Mouse (Mus musculus): ENCODE results near the gene Islr.

Islr gene

GRCm38 (mm10) chr9:58220218-58220903 is 16.3 kb upstream of the Islr start:
- peak; percentile 48 to 56 for DNase-seq

GRCm38 (mm10) chr9:58218539-58218938 is 14.4 kb upstream of the Islr start:
- no peak for DNase-seq

GRCm38 (mm10) chr9:58216402-58216801 is 12.3 kb upstream of the Islr start:
- DNase-seq = peak; percentile 61 to 75

GRCm38 (mm10) chr9:58214519-58215180 is 10.5 kb upstream of the Islr start:
- peak in 1 of 2 experiments; percentile 69 for DNase-seq

GRCm38 (mm10) chr9:58213865-58214264 is 9.8 kb upstream of the Islr start:
- peak in 1 of 2 experiments; percentile 58 for DNase-seq

- DNase-seq = no peak
Measured at GRCm38 (mm10) chr9:58213377-58213776, 9.3 kb upstream of the Islr start.

GRCm38 (mm10) chr9:58210304-58210627 is 6.2 kb upstream of the Islr start:
- no peak for DNase-seq

GRCm38 (mm10) chr9:58209462-58210303 is 5.6 kb upstream of the Islr start:
- no peak for DNase-seq

- DNase-seq = no peak
Measured at GRCm38 (mm10) chr9:58206013-58206412, 1.9 kb upstream of the Islr start.

GRCm38 (mm10) chr9:58204448-58205000 is 418 bp upstream of the Islr start:
- peak; percentile 88 to 96 for DNase-seq

GRCm38 (mm10) chr9:58202676-58203453 is 1.2 kb downstream of the Islr start:
- DNase-seq = no peak

- no peak for DNase-seq
Measured at GRCm38 (mm10) chr9:58201861-58202549, 2.1 kb downstream of the Islr start.

- DNase-seq = no peak
Measured at GRCm38 (mm10) chr9:58201091-58201842, 2.8 kb downstream of the Islr start.

GRCm38 (mm10) chr9:58200270-58201090 is 3.6 kb downstream of the Islr start:
- DNase-seq = no peak

- DNase-seq = no peak
Measured at GRCm38 (mm10) chr9:58199381-58200269, 4.5 kb downstream of the Islr start.

- DNase-seq = no peak
Measured at GRCm38 (mm10) chr9:58198801-58199371, 5.2 kb downstream of the Islr start.

GRCm38 (mm10) chr9:58197781-58198701 is 6.1 kb downstream of the Islr start:
- peak in 1 of 2 experiments; percentile 65 for DNase-seq
